Mouse (Mus musculus) gastrocnemius, postnatal 4 days (tissue): ENCODE measurements at regions not wholly inside any gene's neighbourhood (a gene's known extent, or its start where the extent isn't known, plus 50 kb on each side); places are given as distances from the start of the nearest gene placed in this dataset.

Experiments used
- DNase-seq, 2 experiments: peaks; one replicate each; pipeline ENCODE4 v3.0.0; 2021 to 2022; ENCODE audit warnings: low spot score in 2 of 2, mixed read lengths in 2 of 2

GRCm38 (mm10) chr15:12066857-12067211 is 50.8 kb upstream of the Zfr start:
- DNase-seq = no peak

- DNase-seq = peak; percentile 81 to 93
These were observed 51.3 kb upstream of the Zfr start for GRCm38 (mm10) chr15:12066176-12066856.

GRCm38 (mm10) chr15:12054870-12055269 is 58.1 kb upstream of the Sub1 start:
- DNase-seq = no peak

- no peak for DNase-seq
These were observed 56.8 kb upstream of the Sub1 start for GRCm38 (mm10) chr15:12053610-12054009.

- DNase-seq = no peak
These were observed 52.2 kb upstream of the Sub1 start for GRCm38 (mm10) chr15:12048965-12049364.

GRCm38 (mm10) chr15:12048214-12048507 is 51.4 kb upstream of the Sub1 start:
- DNase-seq = no peak

- DNase-seq = no peak
These were observed 50.8 kb upstream of the Sub1 start for GRCm38 (mm10) chr15:12047349-12048213.
